ENCODE assay signal across 21 mouse cellular contexts in genomic region chr17:32307963-32308362, GRCm38 (mm10). TPM values are rescaled to one million over a fixed set of nuclear protein-coding genes. Genes with fewer than 3 reads are reported as not detected.
A peak's percentile ranks its signal among the peaks of the same experiment; 100 is the strongest.
DNase-seq lines count a peak whose midpoint lies in the region; ATAC-seq and TF ChIP-seq lines count a peak whose summit lies in the region.
"Had no signal": no experiment of that assay in that cellular context is flagged by ENCODE, and none has a peak within 500 bp of the region (broad histone marks: within the 10 kb centered on the region; RNA-seq: fewer than 3 reads in every experiment).

No protein-coding gene starts in this region.

- TF ChIP-seq EP300 in liver, postnatal 0 days (IDR thresholded peaks at IDR 0.05; ENCODE audit: low read depth): no peak

- H3K27ac ChIP-seq in liver, embryonic 12.5 days: no peak overlapping the region
- H3K27ac ChIP-seq in liver, postnatal 0 days (ENCODE audit: low read depth): no peak overlapping the region
- H3K27ac ChIP-seq in liver, embryonic 13.5 days: peak overlapping the region; percentile 2; the same call in 1 of the 2 replicates
- H3K27ac ChIP-seq in liver, embryonic 16.5 days (ENCODE audit: low read length): no peak overlapping the region
- H3K27ac ChIP-seq in hindbrain, embryonic 14.5 days: no peak overlapping the region
- H3K27ac ChIP-seq in midbrain, embryonic 15.5 days: no peak overlapping the region
- H3K27ac ChIP-seq: embryonic facial prominence, embryonic 10.5 days; embryonic facial prominence, embryonic 12.5 days; forebrain, embryonic 13.5 days; forebrain, embryonic 15.5 days had no signal

- 39% methylated on average over 4 of the region's 4 CpGs for WGBS in liver, embryonic 12.5 days (ENCODE audit: insufficient replicate concordance)
- WGBS in liver, postnatal 0 days (ENCODE audit: insufficient replicate concordance): 62% methylated on average over 4 of the region's 4 CpGs
- WGBS in liver, embryonic 13.5 days (ENCODE audit: insufficient replicate concordance): 35% methylated on average over 4 of the region's 4 CpGs
- WGBS in liver, embryonic 16.5 days (ENCODE audit: insufficient replicate concordance): 30% methylated on average over 4 of the region's 4 CpGs
- 98% methylated on average over 4 of the region's 4 CpGs for WGBS in hindbrain, embryonic 14.5 days
- WGBS in midbrain, embryonic 15.5 days: 94% methylated on average over 4 of the region's 4 CpGs

- H3K9ac ChIP-seq in liver, embryonic 12.5 days: no peak overlapping the region
- no peak overlapping the region for H3K9ac ChIP-seq in liver, postnatal 0 days (replicated peaks)
- H3K9ac ChIP-seq in liver, embryonic 13.5 days: no peak overlapping the region
- no peak overlapping the region for H3K9ac ChIP-seq in liver, embryonic 16.5 days (ENCODE audit: low read depth, low read length)
- H3K9ac ChIP-seq in hindbrain, embryonic 14.5 days: no peak overlapping the region
- H3K9ac ChIP-seq in midbrain, embryonic 15.5 days: no peak overlapping the region
- H3K9ac ChIP-seq: embryonic facial prominence, embryonic 12.5 days; forebrain, embryonic 13.5 days; forebrain, embryonic 15.5 days had no signal

- H3K27me3 ChIP-seq in liver, embryonic 12.5 days (replicated peaks): no peaks in the 10 kb centered on the region
- H3K27me3 ChIP-seq in liver, postnatal 0 days (ENCODE audit: insufficient read depth, low read length): no peaks in the 10 kb centered on the region
- H3K27me3 ChIP-seq in liver, embryonic 13.5 days: no peaks in the 10 kb centered on the region
- H3K27me3 ChIP-seq in liver, embryonic 16.5 days (ENCODE audit: control insufficient read depth, insufficient read depth, low read depth, low read length): no peaks in the 10 kb centered on the region
- no peaks in the 10 kb centered on the region for H3K27me3 ChIP-seq in hindbrain, embryonic 14.5 days (ENCODE audit: control insufficient read depth, insufficient read depth, low read length)
- no peaks in the 10 kb centered on the region for H3K27me3 ChIP-seq in midbrain, embryonic 15.5 days (replicated peaks)
- H3K27me3 ChIP-seq: embryonic facial prominence, embryonic 12.5 days; forebrain, embryonic 13.5 days; forebrain, embryonic 15.5 days; Patski had no signal

- no peak overlapping the region for H3K4me2 ChIP-seq in liver, embryonic 12.5 days
- H3K4me2 ChIP-seq in liver, postnatal 0 days (ENCODE audit: low read depth, low read length): no peak overlapping the region
- no peak overlapping the region for H3K4me2 ChIP-seq in liver, embryonic 13.5 days
- H3K4me2 ChIP-seq in liver, embryonic 16.5 days (ENCODE audit: low read depth, low read length): no peak overlapping the region
- H3K4me2 ChIP-seq in hindbrain, embryonic 14.5 days (replicated peaks): no peak overlapping the region
- H3K4me2 ChIP-seq in midbrain, embryonic 15.5 days: no peak overlapping the region
- H3K4me2 ChIP-seq: embryonic facial prominence, embryonic 12.5 days; forebrain, embryonic 13.5 days; forebrain, embryonic 15.5 days had no signal

- no peak overlapping the region for H3K4me3 ChIP-seq in liver, embryonic 12.5 days
- H3K4me3 ChIP-seq in liver, postnatal 0 days (ENCODE audit: low read depth, low read length): no peak overlapping the region
- H3K4me3 ChIP-seq in liver, embryonic 13.5 days (replicated peaks): no peak overlapping the region
- H3K4me3 ChIP-seq in liver, embryonic 16.5 days (ENCODE audit: low read depth, low read length): no peak overlapping the region
- H3K4me3 ChIP-seq in hindbrain, embryonic 14.5 days (replicated peaks; ENCODE audit: low read length): no peak overlapping the region
- no peak overlapping the region for H3K4me3 ChIP-seq in midbrain, embryonic 15.5 days
- H3K4me3 ChIP-seq: embryonic facial prominence, embryonic 10.5 days; embryonic facial prominence, embryonic 12.5 days; forebrain, embryonic 13.5 days; forebrain, embryonic 15.5 days had no signal

- H3K9me3 ChIP-seq in liver, embryonic 12.5 days (replicated peaks): no peaks in the 10 kb centered on the region
- no peaks in the 10 kb centered on the region for H3K9me3 ChIP-seq in liver, postnatal 0 days (ENCODE audit: low read length)
- no peaks in the 10 kb centered on the region for H3K9me3 ChIP-seq in liver, embryonic 13.5 days (replicated peaks)
- H3K9me3 ChIP-seq in liver, embryonic 16.5 days (replicated peaks; ENCODE audit: control insufficient read depth, low read length): no peaks in the 10 kb centered on the region
- no peaks in the 10 kb centered on the region for H3K9me3 ChIP-seq in hindbrain, embryonic 14.5 days (ENCODE audit: control insufficient read depth, low read length)
- H3K9me3 ChIP-seq in midbrain, embryonic 15.5 days: no peaks in the 10 kb centered on the region
- H3K9me3 ChIP-seq: embryonic facial prominence, embryonic 10.5 days; embryonic facial prominence, embryonic 12.5 days; forebrain, embryonic 13.5 days; forebrain, embryonic 15.5 days had no signal

- DNase-seq in liver, postnatal 0 days: no peak
- DNase-seq in liver, embryonic 13.5 days: no peak
- DNase-seq in hindbrain, embryonic 14.5 days (ENCODE audit: low spot score): no peak
- no peak for DNase-seq in lung, postnatal 4 days
- DNase-seq: adrenal gland, adult 8-10 months; adrenal gland, postnatal 14 days; adrenal gland, postnatal 36 days; cerebellum, adult 11-12 months; cerebellum, adult 2 months; cerebellum, adult 9-10 months; cerebellum, postnatal 10 days; cerebellum, postnatal 25 days had no signal

- ATAC-seq in liver, embryonic 12.5 days: 0 out of 2 replicates have a peak, but pooled peaks have one; percentile 27
- no peak for ATAC-seq in liver, postnatal 0 days
- peak; percentile 65; the same call in 1 of the 2 replicates for ATAC-seq in liver, embryonic 13.5 days (ENCODE audit: low read depth)
- 0 out of 2 replicates have a peak, but pooled peaks have one; percentile 30 for ATAC-seq in liver, embryonic 16.5 days (ENCODE audit: low read depth)
- no peak for ATAC-seq in hindbrain, embryonic 14.5 days (ENCODE audit: low FRiP score)
- ATAC-seq in midbrain, embryonic 15.5 days (replicated peaks): no peak
- ATAC-seq: activated CD4-positive, CD25-positive, alpha-beta regulatory T cell, adult 4 months; forebrain, embryonic 13.5 days; forebrain, embryonic 15.5 days; Patski had no signal

- TF ChIP-seq CTCF in liver, postnatal 0 days (IDR thresholded peaks at IDR 0.05; ENCODE audit: low read depth): no peak

- peaks cover 25% of the 10 kb centered on the region for H3K4me1 ChIP-seq in liver, embryonic 12.5 days
- no peaks in the 10 kb centered on the region for H3K4me1 ChIP-seq in liver, postnatal 0 days (ENCODE audit: insufficient read depth)
- H3K4me1 ChIP-seq in liver, embryonic 13.5 days (replicated peaks): peaks cover 33% of the 10 kb centered on the region
- H3K4me1 ChIP-seq in liver, embryonic 16.5 days (ENCODE audit: control insufficient read depth, low read depth, low read length): peaks cover 4% of the 10 kb centered on the region; the same call in 1 of the 2 replicates
- no peaks in the 10 kb centered on the region for H3K4me1 ChIP-seq in hindbrain, embryonic 14.5 days (replicated peaks; ENCODE audit: control insufficient read depth, insufficient read depth, low read length)
- H3K4me1 ChIP-seq in midbrain, embryonic 15.5 days: no peaks in the 10 kb centered on the region
- H3K4me1 ChIP-seq: embryonic facial prominence, embryonic 10.5 days; embryonic facial prominence, embryonic 12.5 days; forebrain, embryonic 13.5 days; forebrain, embryonic 15.5 days had no signal

- peaks cover 100% of the 10 kb centered on the region for H3K36me3 ChIP-seq in liver, embryonic 12.5 days
- peaks cover 88% of the 10 kb centered on the region for H3K36me3 ChIP-seq in liver, postnatal 0 days (replicated peaks; ENCODE audit: insufficient read depth, low read length)
- H3K36me3 ChIP-seq in liver, embryonic 13.5 days: peaks cover 98% of the 10 kb centered on the region
- H3K36me3 ChIP-seq in liver, embryonic 16.5 days (ENCODE audit: control insufficient read depth, insufficient read depth): peaks cover 75% of the 10 kb centered on the region
- peaks cover 100% of the 10 kb centered on the region for H3K36me3 ChIP-seq in hindbrain, embryonic 14.5 days (replicated peaks; ENCODE audit: control insufficient read depth, insufficient read depth)
- peaks cover 76% of the 10 kb centered on the region for H3K36me3 ChIP-seq in midbrain, embryonic 15.5 days (replicated peaks)

RNA-seq across cellular contexts. Expression of gene Akap8, which starts 13.1 kb away (rescaled TPM):
- polyA plus RNA-seq in liver, embryonic 12.5 days (2016; fragmentation: Nextera tagmentation; extraction: Ambion mirVana): 72.1 and 73.5 TPM in 2 replicates
- 14.5 and 17.3 TPM in 2 replicates for polyA plus RNA-seq in liver, postnatal 0 days (2015; fragmentation: Nextera tagmentation; extraction: Ambion mirVana)
- polyA plus RNA-seq in liver, embryonic 13.5 days (2015; fragmentation: Nextera tagmentation; extraction: Ambion mirVana): 40.5 and 47.9 TPM in 2 replicates
- 29.7 and 31.2 TPM in 2 replicates for polyA plus RNA-seq in liver, embryonic 16.5 days (2015; fragmentation: Nextera tagmentation; extraction: Ambion mirVana)
- polyA plus RNA-seq in hindbrain, embryonic 14.5 days (2014; fragmentation: Nextera tagmentation; extraction: Ambion mirVana): 41.8 and 46.2 TPM in 2 replicates
- 108 and 114 TPM in 2 replicates for polyA plus RNA-seq in midbrain, embryonic 15.5 days (2015; fragmentation: Nextera tagmentation; extraction: Ambion mirVana)

RNA-seq across cellular contexts. Expression of gene Brd4, which starts 23.4 kb away (rescaled TPM):
- 55.1 and 56.5 TPM in 2 replicates for polyA plus RNA-seq in liver, embryonic 12.5 days (2016; fragmentation: Nextera tagmentation; extraction: Ambion mirVana)
- 20.2 and 20.7 TPM in 2 replicates for polyA plus RNA-seq in liver, postnatal 0 days (2015; fragmentation: Nextera tagmentation; extraction: Ambion mirVana)
- polyA plus RNA-seq in liver, embryonic 13.5 days (2015; fragmentation: Nextera tagmentation; extraction: Ambion mirVana): 28.3 and 37.2 TPM in 2 replicates
- polyA plus RNA-seq in liver, embryonic 16.5 days (2015; fragmentation: Nextera tagmentation; extraction: Ambion mirVana): 28.3 and 36.0 TPM in 2 replicates
- polyA plus RNA-seq in hindbrain, embryonic 14.5 days (2014; fragmentation: Nextera tagmentation; extraction: Ambion mirVana): 87.9 and 89.3 TPM in 2 replicates
- polyA plus RNA-seq in midbrain, embryonic 15.5 days (2015; fragmentation: Nextera tagmentation; extraction: Ambion mirVana): 95.3 and 95.5 TPM in 2 replicates

RNA-seq across cellular contexts. Expression of gene Akap8l, which starts 42.4 kb away (rescaled TPM):
- polyA plus RNA-seq in liver, embryonic 12.5 days (2016; fragmentation: Nextera tagmentation; extraction: Ambion mirVana): 49.7 and 50.1 TPM in 2 replicates
- polyA plus RNA-seq in liver, postnatal 0 days (2015; fragmentation: Nextera tagmentation; extraction: Ambion mirVana): 21.5 and 23.8 TPM in 2 replicates
- polyA plus RNA-seq in liver, embryonic 13.5 days (2015; fragmentation: Nextera tagmentation; extraction: Ambion mirVana): 35.4 and 36.9 TPM in 2 replicates
- polyA plus RNA-seq in liver, embryonic 16.5 days (2015; fragmentation: Nextera tagmentation; extraction: Ambion mirVana): 37.9 and 42.2 TPM in 2 replicates
- 111 and 121 TPM in 2 replicates for polyA plus RNA-seq in hindbrain, embryonic 14.5 days (2014; fragmentation: Nextera tagmentation; extraction: Ambion mirVana)
- 182 and 187 TPM in 2 replicates for polyA plus RNA-seq in midbrain, embryonic 15.5 days (2015; fragmentation: Nextera tagmentation; extraction: Ambion mirVana)

Comparison
In these comparisons a context has a peak if more than half of its experiments do, and no peak if none do; other contexts are left out.
1. ATAC-seq: peak in liver, embryonic 12.5 days (single experiment), liver, embryonic 13.5 days (single experiment) and liver, embryonic 16.5 days (single experiment); none in liver, postnatal 0 days (single experiment), hindbrain, embryonic 14.5 days (single experiment) and midbrain, embryonic 15.5 days (single experiment).